Mouse (Mus musculus) retina, postnatal 1 day (tissue): Measurements from ENCODE around the gene Gas6.

Experiments used
- DNase-seq: peaks from one replicate; pipeline ENCODE4 v3.0.0-alpha.2; 2012

The Gas6 gene

GRCm38 (mm10) chr8:13459431-13459830 is 34.9 kb downstream of the Gas6 start:
- DNase-seq, result no peak

- peak; percentile 56 for DNase-seq
These were observed 39.0 kb downstream of the Gas6 start for GRCm38 (mm10) chr8:13455295-13455694.

GRCm38 (mm10) chr8:13454341-13455113 is 39.8 kb downstream of the Gas6 start:
- DNase-seq, result peak; percentile 38

- no peak for DNase-seq
These were observed 42.5 kb downstream of the Gas6 start for GRCm38 (mm10) chr8:13451747-13452277.

- peak; percentile 51 for DNase-seq
These were observed 46.1 kb downstream of the Gas6 start for GRCm38 (mm10) chr8:13448145-13448544.

- DNase-seq, result no peak
These were observed 47.8 kb downstream of the Gas6 start for GRCm38 (mm10) chr8:13446456-13446855.

- no peak for DNase-seq
These were observed 52.1 kb downstream of the Gas6 start for GRCm38 (mm10) chr8:13442152-13442551.

- DNase-seq, result no peak
These were observed 56.8 kb downstream of the Gas6 start for GRCm38 (mm10) chr8:13437531-13437930.

- DNase-seq, result peak; percentile 49
These were observed 58.2 kb downstream of the Gas6 start for GRCm38 (mm10) chr8:13436052-13436451.

- no peak for DNase-seq
These were observed 59.4 kb downstream of the Gas6 start, which contains the start of gene Tmem255b for GRCm38 (mm10) chr8:13434889-13435288. TSS of gene Tmem255b (plus strand) at chr8:13435189.

- DNase-seq, result no peak
These were observed 61.2 kb downstream of the Gas6 start for GRCm38 (mm10) chr8:13433130-13433529.

GRCm38 (mm10) chr8:13430866-13431265 is 63.4 kb downstream of the Gas6 start:
- DNase-seq, result no peak

GRCm38 (mm10) chr8:13430412-13430811 is 63.9 kb downstream of the Gas6 start:
- no peak for DNase-seq

- DNase-seq, result no peak
These were observed 66.1 kb downstream of the Gas6 start for GRCm38 (mm10) chr8:13428156-13428555.

GRCm38 (mm10) chr8:13427351-13427750 is 66.9 kb downstream of the Gas6 start:
- no peak for DNase-seq

- no peak for DNase-seq
These were observed 73.3 kb downstream of the Gas6 start for GRCm38 (mm10) chr8:13420970-13421369.

GRCm38 (mm10) chr8:13419111-13419639 is 75.1 kb downstream of the Gas6 start:
- DNase-seq, result no peak

GRCm38 (mm10) chr8:13415879-13416278 is 78.4 kb downstream of the Gas6 start:
- no peak for DNase-seq
